Mouse (Mus musculus) cerebellum, adult 2 months (tissue): ENCODE data around the gene Dpp6.

Source experiments
- CTCF ChIP-seq: fragments of 200-500 bp; IDR thresholded peaks from 2 replicates; pipeline ENCODE4 v1.5.1; 2011; ENCODE audit warnings: low read depth, mild to moderate bottlenecking, control low read depth, low read length, moderate library complexity, borderline replicate concordance; ENCODE audit not compliant: insufficient read depth
- POLR2A ChIP-seq: fragments of 200-500 bp; IDR thresholded peaks from 2 replicates; pipeline ENCODE4 v1.6.1; 2011; ENCODE audit warnings: low read length, control low read depth, borderline replicate concordance; ENCODE audit not compliant: insufficient read depth

- no peak for TF ChIP-seq POLR2A
- TF ChIP-seq CTCF = peak; percentile 58; the same call in 1 of the 2 replicates
These were observed 383.8 kb downstream of the Dpp6 start for GRCm38 (mm10) chr5:27200581-27201341.
